Mouse (Mus musculus) ovary, postnatal 14 days (tissue): ENCODE results near the gene Slc13a4.

Experiments used
- DNase-seq: peaks from one replicate; pipeline ENCODE4 v3.0.0; 2022; ENCODE audit warnings: low spot score

Gene Slc13a4

DNA sequence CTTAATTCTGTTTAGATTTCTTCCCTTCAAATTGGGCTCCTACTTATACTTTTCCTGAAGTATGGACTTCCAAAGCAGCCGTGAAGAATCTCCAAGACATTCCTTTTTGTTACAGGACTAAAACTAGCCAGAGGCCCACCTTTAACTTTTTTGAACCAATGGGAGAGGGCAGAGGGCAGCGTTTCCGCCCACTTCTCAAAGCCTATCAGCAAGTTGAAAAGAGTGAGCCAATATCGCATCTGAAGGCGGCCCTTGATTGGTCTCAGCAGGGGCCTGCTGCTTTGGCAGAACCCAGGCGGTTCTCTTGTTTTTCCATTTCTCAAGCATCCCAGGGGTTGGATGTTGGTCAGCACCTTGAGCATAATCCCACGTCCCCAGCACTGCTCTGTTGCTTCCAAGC, at the start of gene Slc13a4:
Slc13a4 (minus strand) TSS at position 95 of the 400 bp plus-strand sequence.
- no peak for DNase-seq

DNA sequence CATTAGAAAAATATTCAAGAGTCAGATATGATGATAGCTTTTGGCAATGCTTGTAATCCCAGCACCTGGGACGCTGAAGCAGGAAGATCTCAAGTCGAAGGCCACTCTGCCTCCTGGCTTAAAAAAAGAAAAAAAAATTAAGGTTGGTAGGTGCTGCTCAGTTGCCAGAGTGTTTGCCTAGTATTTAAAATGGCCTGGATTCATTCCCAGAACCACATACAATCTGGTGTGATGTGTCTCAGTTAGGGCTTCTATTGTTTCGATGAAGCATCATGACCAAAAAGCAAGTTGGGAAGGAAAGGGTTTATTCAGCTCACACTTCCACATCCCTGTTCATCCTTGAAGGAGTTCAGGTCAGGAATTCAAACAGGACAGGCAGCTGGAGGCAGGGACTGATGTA, 47.4 kb upstream of the Slc13a4 start:
- DNase-seq, result no peak

DNA sequence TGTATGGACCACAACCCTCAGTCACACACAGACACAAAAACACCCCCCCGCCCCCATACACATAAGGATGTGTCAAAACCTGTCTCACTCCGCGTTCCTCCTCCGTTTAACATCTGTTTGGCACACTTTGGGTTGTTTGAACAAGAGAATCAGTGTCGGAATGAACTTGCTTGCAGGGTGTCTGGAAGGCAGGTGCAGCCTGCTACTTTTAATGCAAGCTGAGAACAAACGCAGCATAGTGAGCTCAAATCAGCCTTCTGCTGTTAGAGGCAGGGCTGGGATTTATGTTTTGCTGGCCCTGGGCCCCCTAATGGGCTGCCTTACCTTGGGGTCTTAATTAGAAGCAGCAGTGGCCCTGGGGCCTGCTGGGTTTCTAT, 46.7 kb upstream of the Slc13a4 start:
- no peak for DNase-seq

DNA sequence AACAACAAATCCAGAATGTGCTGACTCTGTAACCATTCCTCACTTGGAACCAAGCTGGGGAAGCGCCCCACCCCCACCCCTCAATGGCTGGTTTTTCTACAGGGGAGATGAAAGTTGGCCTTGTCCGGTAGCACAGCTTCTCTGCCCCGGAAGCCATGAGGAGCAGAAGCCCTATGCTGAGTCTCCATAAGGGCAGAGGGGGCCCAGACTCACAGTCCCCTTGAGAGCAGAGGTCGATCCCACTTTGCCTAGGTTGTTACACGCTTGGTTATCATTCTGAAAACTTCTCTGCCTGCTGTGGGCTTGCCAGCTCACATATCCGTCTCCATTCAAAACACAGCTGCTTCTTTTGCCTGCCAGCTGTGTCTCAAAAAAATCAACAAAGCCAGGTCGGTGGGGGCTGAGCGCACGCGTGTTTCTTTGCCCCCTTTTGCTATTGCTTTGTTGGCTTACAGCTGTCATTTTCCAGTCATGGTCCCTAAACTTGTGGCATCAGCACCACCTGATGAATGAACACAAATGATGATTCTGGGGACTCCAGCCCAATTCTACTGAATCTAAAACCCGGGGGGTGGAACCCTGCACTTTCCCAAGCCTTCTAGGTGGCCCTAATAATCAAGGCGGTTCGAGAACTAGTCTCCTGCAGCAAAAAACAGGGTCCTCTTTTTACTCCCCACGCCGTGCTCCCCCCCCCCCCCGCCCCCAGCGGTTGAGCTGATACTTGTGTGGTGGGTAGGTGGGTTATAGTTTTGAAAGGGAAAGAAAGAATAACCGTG, 46.1 kb upstream of the Slc13a4 start:
- DNase-seq, result no peak

DNA sequence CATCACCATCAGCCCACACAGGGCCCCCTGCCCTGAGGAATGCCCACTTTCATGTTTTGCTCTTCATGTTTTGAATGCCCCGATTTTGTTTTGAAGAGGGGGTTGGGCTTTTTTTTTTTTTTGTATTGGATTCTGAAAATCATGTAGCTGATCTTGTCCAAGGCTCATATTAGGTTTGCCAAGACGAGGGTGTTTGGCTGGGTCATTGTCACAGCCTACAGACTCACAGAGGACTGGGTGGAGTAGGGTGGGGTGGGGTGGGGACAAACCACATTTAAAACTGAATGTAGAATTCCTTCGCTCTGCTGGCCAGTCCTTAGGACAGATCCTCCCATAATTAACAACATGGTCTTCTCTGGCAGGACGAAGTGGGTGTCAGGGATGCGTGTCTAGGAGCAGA, 45.5 kb upstream of the Slc13a4 start:
- no peak for DNase-seq

DNA sequence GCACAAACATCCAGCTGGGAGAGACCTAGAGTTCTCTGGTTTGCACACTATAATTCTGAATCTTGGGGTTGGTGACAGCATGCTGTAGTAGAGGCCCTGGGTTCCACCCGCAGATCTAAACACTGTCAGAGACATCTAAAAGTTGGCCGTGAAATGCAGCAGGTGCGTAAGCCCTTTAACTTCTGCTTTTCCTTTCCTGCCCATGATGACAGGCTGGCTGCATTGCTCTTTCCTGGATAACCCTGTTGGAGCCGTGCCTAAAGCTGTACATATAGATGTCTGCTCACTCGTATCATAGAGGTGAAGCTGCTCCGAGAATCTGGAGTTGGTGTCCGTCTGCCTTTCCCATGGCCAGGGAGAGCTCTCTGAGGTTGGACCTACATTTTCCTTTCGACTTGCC, 44.9 kb upstream of the Slc13a4 start:
- DNase-seq, result no peak

DNA sequence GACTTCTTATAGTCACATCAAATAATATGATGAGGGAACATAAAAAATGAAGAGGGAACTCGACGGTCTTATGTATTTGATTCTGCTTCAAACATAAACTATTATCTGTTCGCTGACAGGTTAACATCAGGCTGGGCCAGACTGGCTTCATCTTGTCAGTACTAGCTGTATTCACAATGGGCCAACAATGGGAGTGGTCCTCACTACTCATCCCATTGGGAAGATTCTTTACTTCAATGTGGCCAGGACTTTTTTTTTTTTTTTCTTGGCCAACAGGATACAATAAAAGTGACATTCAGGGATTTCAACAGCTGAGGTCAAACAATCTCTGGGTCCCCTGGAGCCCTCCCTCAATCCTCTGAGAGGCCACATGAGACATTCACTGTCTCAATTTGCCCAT, 43.9 kb upstream of the Slc13a4 start:
- DNase-seq, result no peak

DNA sequence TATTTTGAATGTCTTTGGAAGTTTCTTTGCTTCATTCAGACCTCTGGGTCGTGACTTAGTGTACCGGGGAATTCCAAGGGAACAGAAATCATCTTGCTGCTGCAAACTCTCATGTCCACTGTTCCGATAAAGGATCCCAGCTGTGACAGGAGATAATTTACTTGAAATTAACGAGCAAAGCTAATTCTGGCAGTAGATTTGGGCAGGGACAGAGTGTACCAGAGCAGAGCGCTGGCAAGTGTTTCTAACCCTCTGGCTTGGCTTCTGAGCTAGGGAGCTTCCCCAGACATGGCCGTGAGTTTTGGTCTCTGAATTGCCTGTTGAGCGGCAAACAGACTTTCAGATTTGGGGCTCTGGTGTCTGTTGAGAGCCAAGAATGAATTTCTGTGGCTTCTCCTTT, 41.9 kb upstream of the Slc13a4 start:
- no peak for DNase-seq

DNA sequence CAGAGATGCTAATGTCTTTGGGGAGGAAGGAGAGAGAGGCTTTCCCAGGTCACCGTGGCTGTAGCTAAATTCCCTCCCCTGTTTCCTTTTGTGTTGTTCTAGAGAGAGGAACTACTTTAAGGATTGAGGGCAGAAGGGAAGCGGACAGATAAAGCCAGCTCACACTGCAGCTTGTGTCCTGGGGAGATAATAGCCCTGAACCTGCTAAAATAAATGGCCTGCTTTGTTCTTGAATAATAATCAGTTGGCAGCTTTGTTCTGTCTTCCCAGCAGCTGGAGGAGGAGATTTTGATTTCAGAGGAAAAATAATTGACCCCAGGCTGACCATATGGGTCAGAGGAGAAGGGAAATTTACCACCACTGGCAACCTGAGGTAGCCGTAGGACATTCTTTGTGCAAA, 30.7 kb upstream of the Slc13a4 start:
- no peak for DNase-seq

DNA sequence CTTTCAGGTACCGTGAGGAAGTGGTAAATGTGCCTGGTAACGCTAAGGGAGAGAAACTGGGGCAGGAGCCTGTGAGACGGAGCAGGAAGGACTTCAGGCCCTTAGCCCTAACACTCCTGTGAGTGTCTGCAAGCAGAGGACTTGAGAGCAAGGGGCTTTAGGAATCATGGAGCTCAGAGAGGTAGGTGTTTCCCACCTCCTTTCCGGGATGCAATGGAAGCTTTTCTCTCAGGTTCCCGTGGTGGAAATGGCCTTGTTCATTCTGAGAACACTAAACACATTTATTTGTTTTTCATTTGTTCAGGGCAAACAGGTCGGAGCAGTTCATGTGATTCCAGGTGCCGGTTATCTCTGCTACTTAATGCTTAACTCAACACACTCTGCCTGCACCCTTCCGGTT, 29.9 kb upstream of the Slc13a4 start:
- DNase-seq, result no peak

DNA sequence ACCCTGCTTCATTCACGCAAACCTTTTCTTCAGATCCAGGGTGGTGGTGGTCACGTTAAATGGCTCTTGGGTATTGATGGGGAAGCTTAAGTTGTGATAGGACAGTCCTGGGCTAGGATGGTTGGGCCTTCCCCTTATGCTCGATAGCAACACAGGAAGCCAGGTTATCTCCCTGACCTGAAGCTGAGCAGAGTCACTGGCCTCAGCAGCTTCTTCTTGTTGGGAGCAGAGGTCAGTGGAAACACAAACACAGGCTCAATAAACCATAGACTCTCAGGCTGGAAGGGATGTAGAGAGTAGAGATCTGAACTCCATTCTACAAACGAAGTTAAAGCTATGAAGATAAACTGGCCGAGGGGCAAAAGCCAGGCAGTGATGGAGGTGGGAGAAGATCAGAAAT, 27.5 kb upstream of the Slc13a4 start:
- DNase-seq, result no peak

DNA sequence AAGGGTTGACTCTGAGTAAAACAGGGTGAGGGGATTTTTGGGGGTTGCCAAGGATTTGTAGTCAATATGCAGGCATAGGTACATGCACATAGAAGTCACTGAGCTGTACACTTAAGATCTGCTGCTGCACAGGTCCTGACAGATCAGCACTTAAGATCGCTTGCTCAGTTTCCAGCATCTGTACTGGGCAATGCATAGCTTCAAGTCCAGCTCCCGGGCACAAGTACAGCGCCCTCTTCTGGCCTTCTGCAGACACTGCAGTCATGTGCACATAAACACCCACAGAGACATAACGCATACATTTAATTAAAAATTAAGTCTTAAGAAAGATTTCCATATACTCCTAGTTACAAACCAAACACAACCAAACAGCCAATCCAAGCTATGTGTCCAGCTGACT, 26.3 kb upstream of the Slc13a4 start:
- DNase-seq, result no peak

DNA sequence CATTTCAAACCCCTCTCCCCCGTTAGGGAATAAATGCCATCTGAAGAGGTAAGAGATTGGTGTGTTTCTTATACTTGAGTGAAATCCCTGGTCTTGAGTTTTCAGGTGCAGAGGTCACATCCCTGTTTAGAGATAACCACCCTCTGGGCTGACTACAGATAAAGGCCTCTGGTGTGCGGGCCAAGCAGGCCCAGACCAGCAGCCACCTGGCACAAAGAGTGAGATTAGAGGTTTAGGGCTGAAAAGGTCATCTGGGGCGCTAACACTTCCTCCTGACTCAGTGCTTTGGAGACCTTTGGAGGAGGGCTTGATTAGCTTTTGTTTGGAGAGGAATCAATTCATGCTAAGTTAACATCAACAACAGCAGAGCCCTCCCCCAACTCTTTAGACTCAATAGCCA, 25.7 kb upstream of the Slc13a4 start:
- no peak for DNase-seq

DNA sequence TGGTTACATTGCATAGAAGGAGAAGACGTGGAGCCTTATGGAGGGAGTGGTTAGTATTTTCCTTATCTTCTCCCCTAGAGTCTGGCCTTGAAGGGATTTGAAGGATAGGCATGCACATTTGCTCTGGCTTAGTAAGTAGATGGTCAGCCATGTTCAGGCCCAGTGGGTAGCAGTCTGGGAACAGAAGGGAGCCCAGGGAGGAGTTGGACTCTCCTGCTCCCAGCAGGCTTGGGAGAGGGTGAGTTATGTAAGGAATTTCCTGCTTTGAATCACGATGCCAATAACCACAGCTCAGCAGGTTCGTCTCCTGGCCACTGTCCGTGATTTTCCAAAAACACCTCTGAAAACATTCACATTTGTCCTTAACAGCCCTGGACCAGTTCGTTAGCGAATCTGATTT, 22.9 kb upstream of the Slc13a4 start:
- no peak for DNase-seq

DNA sequence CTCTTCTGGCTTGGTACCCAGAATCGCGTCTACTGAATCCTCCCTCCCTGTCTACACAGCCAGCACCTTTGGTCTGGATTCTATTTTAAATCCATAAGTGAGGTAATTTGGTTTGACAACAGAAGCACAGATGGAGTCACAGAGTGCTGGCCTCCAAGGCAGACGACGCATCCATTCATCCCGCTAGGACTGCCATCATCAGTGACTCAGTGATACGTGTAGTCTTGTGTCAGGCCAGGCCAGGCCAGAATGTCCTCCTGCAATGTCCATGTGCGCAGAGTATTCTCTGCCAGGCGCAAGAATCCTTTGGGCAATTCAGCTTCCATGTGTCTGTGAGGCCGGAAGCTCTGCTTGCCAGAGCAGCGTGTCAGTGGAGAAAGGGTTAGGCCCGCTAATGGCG, 22.0 kb upstream of the Slc13a4 start:
- no peak for DNase-seq

DNA sequence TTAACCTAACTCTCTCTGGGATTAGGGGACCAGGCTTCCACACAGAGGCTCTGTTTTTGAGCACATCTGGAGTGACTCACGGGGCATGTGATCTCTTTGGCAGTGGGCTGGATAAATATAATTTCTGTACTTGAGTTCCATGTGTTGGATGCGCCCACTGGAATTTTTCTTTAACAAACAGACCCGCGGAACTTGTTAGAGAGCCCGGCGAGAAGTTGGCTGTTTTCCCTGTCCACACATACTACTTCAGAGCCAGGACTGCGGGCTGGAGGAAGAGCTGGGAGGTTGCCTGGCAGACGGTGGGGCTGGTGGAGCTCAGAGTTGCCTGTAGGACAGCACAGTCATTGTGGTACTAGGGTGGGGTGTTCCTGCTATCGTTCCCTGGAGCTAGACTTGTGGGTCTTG, 18.2 kb upstream of the Slc13a4 start, which contains the start of gene Fam180a:
Fam180a (minus strand) TSS at position 31 of the 405 bp plus-strand sequence.
- DNase-seq, result peak; percentile 58

DNA sequence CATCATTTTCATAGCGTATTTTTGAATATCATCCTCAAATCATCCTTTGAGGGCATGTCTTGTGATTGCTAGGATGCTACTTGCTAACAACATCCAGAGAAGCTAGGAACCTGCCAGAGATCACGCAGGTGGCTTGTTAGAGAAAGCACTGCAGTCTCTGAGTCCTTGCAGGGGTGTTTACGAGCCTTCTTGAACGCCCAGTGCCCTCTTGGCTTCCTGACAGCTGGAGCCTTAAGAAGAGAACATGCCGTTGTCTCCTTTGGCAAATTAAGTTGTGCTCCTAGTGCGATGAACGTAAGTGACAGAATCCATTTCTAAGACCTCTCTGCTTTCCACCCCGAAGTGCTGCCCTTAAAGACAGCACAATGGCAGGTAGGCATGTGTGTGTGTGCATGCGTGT, 16.4 kb upstream of the Slc13a4 start:
- no peak for DNase-seq

DNA sequence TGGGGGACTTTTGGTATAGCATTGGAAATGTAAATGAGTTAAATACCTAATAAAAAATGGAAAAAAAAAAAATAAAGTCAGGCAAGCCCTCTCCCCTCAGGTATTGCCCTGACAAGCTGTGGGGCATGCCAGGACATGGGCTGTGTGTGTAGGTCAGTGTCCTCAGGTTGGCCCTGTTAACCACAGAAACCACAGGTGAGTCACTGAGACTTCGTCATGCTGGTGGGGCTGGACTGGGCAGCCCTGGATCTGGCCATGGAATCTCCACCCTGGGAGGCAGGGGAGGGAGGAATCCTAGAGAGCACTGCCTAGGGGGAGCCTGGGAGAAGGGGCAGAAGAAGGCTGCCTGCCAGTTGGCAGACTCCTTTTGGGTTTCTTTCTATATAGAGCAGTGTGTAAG, 15.1 kb upstream of the Slc13a4 start:
- DNase-seq, result no peak

DNA sequence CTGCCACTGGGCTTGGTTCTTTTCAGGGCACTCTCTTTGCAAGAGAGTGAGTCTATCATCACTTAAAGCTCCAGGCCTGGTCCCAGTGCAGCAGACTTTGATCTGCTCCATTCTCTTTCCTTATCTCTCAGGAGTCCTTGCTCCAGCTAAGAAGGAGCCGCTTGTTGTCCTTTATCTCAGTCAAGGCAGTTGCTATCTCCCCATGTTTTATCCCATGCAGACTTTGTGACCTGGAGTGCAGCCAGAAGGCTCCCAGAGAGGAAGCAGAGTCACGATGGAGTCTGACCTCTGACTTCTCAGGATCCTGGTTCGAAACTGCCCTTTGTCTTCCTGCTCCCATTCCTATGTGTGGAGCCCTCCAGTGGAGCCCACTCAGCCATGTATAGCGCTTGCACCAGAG, 13.2 kb upstream of the Slc13a4 start:
- DNase-seq, result no peak

DNA sequence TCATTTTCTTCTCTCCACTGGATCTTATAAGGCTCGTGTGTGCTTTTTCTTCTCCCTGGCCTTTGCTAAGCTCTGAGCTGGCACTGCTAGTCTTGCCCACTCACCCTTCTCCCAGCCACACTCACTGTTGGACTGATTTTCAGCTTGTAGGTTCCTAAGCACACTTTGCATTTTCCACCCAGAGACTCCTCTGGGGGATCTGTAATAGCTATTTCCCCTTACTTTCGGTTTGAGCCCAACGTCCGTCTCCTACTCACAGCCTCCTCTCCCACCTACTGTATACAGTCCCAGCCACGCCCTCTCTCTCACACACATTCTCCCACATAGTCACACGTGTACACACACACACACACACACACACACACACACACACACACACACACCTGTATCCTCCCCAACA, 11.9 kb upstream of the Slc13a4 start:
- no peak for DNase-seq

DNA sequence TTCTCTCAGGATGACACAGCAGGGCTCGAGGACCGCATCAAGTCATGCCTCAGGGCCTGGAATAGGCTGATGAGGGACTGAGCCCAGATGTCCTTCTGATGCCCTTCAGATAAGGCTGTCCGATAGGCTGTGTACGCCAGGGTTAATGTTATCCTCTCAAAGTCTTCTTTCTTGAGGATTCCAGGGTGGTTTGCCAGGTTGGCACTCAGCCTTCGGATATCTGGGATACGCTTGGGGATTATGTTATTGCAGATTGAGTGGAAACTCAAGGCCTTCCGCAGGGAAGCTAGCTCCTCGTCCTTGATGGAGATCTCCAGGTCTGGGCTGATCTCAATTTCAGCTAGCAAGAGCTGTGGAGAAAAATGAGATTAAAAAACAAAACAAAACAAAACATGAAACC, 5.6 kb upstream of the Slc13a4 start:
- DNase-seq, result no peak

DNA sequence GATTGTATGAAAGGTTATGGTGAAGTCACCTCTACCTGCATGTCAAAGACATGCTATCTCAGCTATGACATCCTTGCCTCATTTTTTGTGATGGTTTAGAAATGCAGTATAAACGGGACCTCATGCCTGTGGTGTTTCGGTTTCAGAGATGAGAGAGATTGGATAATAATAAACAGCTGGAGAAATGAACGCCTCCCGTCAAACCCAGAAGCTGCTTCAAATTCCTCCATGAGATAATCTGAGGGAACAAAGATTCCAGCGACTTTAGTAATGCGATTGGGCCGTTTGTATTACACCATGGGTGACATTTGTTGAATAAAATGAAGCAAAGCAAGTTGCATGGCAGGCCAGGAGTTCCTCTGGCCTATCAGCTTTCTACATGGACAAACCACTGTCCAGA, 1.5 kb upstream of the Slc13a4 start:
- DNase-seq, result no peak

DNA sequence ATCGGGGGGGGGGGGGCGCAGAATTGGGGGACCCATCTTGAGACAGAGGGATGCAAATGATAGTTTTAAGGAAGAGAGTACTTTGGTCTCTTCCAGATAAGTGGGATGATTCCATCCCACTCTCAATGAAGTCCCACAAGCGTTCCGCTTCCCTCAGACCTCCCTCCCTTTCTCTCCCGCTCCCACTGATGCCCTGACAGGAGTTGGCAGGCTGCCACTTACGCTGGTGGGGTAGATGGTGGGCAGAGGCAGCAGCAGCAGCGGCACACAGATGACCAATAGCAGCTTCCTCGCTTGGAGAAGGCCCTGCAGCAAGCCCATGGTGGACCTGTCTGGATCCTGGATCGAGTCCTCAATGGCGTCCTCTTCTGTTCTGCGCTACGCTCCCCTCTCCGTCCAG, 795 bp downstream of the Slc13a4 start:
- no peak for DNase-seq

DNA sequence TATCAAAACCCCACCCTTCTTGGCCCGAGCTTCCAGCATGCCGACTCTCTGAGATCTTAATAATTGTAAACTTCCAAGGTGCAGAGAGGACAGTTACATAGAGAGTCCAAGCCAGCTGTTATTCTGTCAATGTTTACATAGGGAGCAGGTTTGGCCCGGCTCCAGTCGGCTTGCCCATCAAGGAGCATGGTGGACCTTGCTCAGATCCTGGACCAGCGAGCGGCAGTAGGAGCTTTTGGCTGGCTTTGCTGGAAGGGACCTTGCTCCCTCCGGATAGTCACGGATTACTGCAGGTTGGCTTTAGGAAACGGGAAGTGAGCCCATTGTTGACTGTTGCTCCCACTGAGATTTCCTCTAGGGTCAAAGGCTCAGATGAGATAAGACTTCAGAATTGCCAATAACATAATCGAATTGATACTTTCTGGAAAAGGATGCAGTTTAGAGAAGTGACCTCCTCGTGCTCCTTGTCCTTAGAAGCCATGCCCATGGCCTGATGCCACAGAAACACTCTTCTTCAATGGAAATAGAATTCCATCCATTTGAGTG, 4.5 kb downstream of the Slc13a4 start:
- DNase-seq, result no peak
